Mouse (Mus musculus) CH12.LX (cell line): ENCODE measurements at regions not wholly inside any gene's neighbourhood (a gene's known extent, or its start where the extent isn't known, plus 50 kb on each side); places are given as distances from the start of the nearest gene placed in this dataset.

Experiments
- CHD2 ChIP-seq: IDR thresholded peaks from 2 replicates; pipeline ENCODE4 v1.6.1; 2011; ENCODE audit warnings: low read length, improper control_type of control experiment
- POLR2A ChIP-seq: IDR thresholded peaks from 2 replicates; pipeline ENCODE4 v1.6.1; 2011; ENCODE audit warnings: low read depth, mild to moderate bottlenecking, improper control_type of control experiment, low read length
- TBP ChIP-seq: conservative IDR thresholded peaks from 2 replicates; pipeline ENCODE4 v1.6.1; 2011; ENCODE audit warnings: low read depth, low read length, improper control_type of control experiment

- TF ChIP-seq CHD2 (no peak), TBP (no peak), POLR2A (no peak)
These were observed 86.4 kb downstream of the Nkx2-1 start for GRCm38 (mm10) chr12:56450261-56450660.
